Mouse (Mus musculus) neutrophil, adult 5-6 weeks (primary cell): Measurements from ENCODE around the gene Henmt1. TPM values are rescaled to one million over a fixed set of nuclear protein-coding genes. Genes with fewer than 3 reads are reported as not detected.

ENCODE experiments used
- ATAC-seq: fragments of 151-379, 151-347 bp; 2 replicates; pipeline ENCODE4 v1.8.0; 2017; ENCODE audit warnings: mild to moderate bottlenecking, moderate TSS enrichment; ENCODE audit not compliant: insufficient number of reproducible peaks, poor library complexity, low FRiP score, severe bottlenecking; ENCODE audit errors: extremely low read depth
- total RNA-seq: library from RNA; stranded (forward); fragments of 200-1000 nt; gene quantifications from 2 replicates; pipeline ENCODE4 v1.2.3, GENCODE M21; 2017

The Henmt1 gene
- total RNA-seq, 1 experiment from 2014 or later, result not detected

DNA sequence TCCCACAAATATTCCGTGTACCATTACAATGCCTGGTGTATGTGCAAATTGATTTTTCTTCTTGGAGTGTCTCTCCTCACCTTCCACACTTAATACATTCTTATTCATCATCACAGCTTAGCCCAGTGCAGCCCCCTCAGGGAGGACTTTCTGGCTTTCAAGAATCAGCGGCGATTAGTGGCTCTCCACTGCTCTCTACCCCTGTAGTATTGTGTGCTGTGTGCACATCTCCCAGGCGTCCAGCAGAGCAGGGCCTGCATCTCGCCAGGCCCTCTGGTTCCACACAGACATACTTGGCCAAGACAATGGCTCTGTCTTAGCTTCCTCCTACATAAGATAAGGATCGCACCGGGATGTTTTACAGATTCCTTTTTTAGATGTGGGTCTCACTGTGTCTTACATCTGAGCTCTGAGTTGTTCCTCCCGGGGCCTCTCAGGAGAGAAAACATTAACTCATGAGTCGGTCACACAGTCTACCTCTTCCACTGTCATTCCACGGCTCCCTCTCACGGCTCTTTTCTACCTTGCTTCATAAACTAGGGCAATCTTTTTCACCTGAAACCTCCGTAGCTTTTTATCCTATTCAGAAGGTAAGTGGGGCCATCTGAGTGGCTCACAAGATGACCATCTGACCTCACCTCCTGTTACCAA lies 47.5 kb downstream of the Henmt1 start:
- no peak for ATAC-seq

GRCm38 (mm10) chr3:108989971-108990548 lies 50.4 kb downstream of the Henmt1 start:
- ATAC-seq, result no peak

DNA sequence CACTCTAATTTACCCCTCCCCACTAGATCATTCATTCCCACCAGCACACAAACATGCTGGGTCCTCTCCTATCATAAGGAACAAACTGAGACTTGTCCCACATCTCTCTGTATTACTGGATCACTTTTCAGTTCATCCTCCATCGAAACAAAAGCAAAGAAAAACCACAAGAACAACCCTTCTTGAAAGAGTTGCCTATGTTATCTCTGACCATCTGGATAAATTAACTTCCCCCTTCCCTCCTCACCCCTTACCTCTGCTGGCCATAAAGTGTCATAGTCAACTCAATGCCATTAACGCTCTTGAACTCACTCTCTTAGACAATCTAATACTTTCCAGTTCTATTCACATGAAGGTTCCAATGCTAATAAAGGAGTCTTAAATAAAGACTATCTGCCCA lies 54.8 kb downstream of the Henmt1 start:
- ATAC-seq, result no peak

DNA sequence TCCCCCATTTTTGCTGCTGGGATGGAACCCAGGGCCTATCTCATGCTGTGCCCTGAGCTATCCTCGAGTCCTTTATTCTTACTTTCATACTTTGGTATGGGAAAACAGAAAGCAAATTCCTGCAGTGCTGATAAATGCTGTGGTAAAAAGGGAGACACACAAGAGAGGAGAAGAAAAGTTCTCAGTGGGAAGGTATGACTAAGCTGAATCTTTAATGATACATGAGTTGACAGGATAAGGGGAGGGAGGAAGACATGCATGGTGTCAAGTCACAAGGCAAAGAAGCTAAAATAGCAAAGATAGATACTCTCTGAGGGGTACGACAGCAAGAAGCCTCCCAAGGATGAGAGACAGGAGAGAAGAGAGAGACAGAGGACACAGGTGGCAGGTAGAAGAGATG lies 55.7 kb downstream of the Henmt1 start:
- no peak for ATAC-seq

GRCm38 (mm10) chr3:108997284-108997683 lies 57.6 kb downstream of the Henmt1 start:
- peak; percentile 72 for ATAC-seq

DNA sequence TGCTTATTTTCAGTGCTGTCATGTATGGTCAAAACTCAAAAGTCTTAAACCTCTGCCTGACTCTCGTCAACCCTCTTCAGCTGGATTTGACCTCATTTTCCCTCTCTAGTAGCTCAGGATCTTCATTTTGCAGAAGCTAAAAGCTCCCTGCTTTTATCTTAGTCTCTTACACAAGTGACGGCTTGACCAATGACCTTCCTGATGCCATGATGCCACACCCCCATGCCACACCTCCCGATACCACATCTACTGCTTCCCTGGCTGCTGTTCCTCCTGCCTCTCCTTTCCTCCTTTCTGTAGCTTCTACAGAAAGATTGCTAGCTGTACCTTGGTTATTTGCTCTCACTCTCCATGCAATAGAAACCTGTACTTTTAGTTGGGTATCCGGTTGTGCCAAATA lies 58.1 kb downstream of the Henmt1 start:
- 0 out of 2 replicates have a peak, but pooled peaks have one; percentile 27 for ATAC-seq

DNA sequence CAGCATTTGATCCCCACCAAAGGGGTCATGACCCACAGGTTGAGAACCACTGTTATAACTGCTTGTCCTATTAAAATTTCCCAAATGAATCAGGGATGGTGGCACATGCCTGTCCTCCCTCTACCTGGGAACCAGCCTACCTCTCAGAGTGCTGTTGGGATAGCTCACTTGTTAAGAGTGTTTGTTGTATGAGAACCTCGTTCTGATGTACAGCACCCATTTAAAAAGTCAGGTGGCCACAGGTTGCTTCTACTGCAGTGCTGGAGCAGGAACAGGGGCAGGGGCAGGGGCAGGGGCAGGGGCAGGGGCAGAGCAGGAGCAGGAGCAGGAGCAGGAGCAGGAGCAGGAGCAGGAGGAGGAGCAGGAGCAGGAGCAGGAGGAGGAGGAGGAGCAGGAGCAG lies 59.5 kb downstream of the Henmt1 start:
- no peak for ATAC-seq

- no peak for ATAC-seq
These were observed 66.1 kb downstream of the Henmt1 start for GRCm38 (mm10) chr3:109005777-109006176.

GRCm38 (mm10) chr3:109008180-109008579 lies 68.5 kb downstream of the Henmt1 start:
- no peak for ATAC-seq

Other genes with a start within 250 kb of the Henmt1 start
- 1.6 and 1.7 TPM in 2 replicates for gene Gpsm2, start 217.6 kb upstream of the Henmt1 start, total RNA-seq
- not detected in 2 replicates for gene Aknad1, start 200.2 kb upstream of the Henmt1 start, total RNA-seq
- gene Stxbp3, start 99.3 kb upstream of the Henmt1 start, total RNA-seq, result 108 and 112 TPM in 2 replicates
- 0.47 and 0.74 TPM in 2 replicates for gene Fndc7, start 49.9 kb upstream of the Henmt1 start, total RNA-seq
- gene Prpf38b, start 28.1 kb upstream of the Henmt1 start, total RNA-seq, result 333 and 503 TPM in 2 replicates
- not detected in 2 replicates for gene Gm9857, start 572 bp downstream of the Henmt1 start, total RNA-seq
- 19.4 and 22.7 TPM in 2 replicates for gene Fam102b, start 87.7 kb downstream of the Henmt1 start, total RNA-seq
- not detected in 2 replicates for gene Slc25a54, start 140.6 kb downstream of the Henmt1 start, total RNA-seq
- gene Slc25a24, start 183.3 kb downstream of the Henmt1 start, total RNA-seq, result 17.8 and 20.9 TPM in 2 replicates